Mouse (Mus musculus): Measurements from ENCODE around the gene Tex29. TPM values are rescaled to one million over a fixed set of nuclear protein-coding genes. Genes with fewer than 3 reads are reported as not detected.
A peak's percentile ranks its signal among the peaks of the same experiment; 100 is the strongest.

Tex29 gene
- total and polyA plus RNA-seq, 3 experiments, result not detected

GRCm38 (mm10) chr8:11815206-11815605 lies 25.1 kb upstream of the Tex29 start:
- Histone ChIP-seq H3K27me3 (ENCODE audit: control insufficient read depth in 1 of 2, insufficient read depth in 2 of 2, low read length in 2 of 2) (no peaks in the 10 kb centered on the region), H3K4me3 (ENCODE audit: control insufficient read depth in 1 of 2, insufficient read depth in 1 of 2, low read depth in 2 of 2, low read length in 2 of 2) (no peak overlapping the region), H3K9ac (ENCODE audit: control insufficient read depth, low read depth, low read length, poor library complexity, severe bottlenecking) (no peak overlapping the region), H3K36me3 (ENCODE audit: control insufficient read depth in 1 of 2, insufficient read depth in 2 of 2, low read length in 2 of 2) (peaks cover 0 to 1% of the 10 kb centered on the region in 2 experiments; a peak in 1 of 4 replicates), H3K9me3 (replicated peaks; ENCODE audit: insufficient read depth, low read length) (no peaks in the 10 kb centered on the region), H3K4me1 (ENCODE audit: control insufficient read depth in 1 of 2, insufficient read depth in 2 of 2, low read length in 2 of 2) (no peaks in the 10 kb centered on the region), H3K27ac (ENCODE audit: control insufficient read depth, low read depth, low read length) (no peak overlapping the region), H3K79me2 (ENCODE audit: control insufficient read depth, insufficient read depth, low read length, poor library complexity) (no peaks in the 10 kb centered on the region)
- TF ChIP-seq MAX (IDR thresholded peaks at IDR 0.05; ENCODE audit: low read length) (no peak), RAD21 (IDR thresholded peaks at IDR 0.05; ENCODE audit: low read depth, low read length) (no peak), CTCF (IDR thresholded peaks at IDR 0.05 in 2 of 3, conservative IDR thresholded peaks at IDR 0.05 in 1 of 3; ENCODE audit: control insufficient read depth in 1 of 3, insufficient read depth in 1 of 3, low read depth in 2 of 3, low read length in 3 of 3, poor library complexity in 1 of 3, severe bottlenecking in 1 of 3) (peak in 1 of 3 experiments; percentile 25; a peak in 2 of 6 replicates), POLR2AphosphoS5 (IDR thresholded peaks at IDR 0.05; ENCODE audit: borderline replicate concordance, low read depth, low read length) (no peak), ZMIZ1 (IDR thresholded peaks at IDR 0.05; ENCODE audit: low read depth, low read length) (no peak)
- no peak for DNase-seq (ENCODE audit: low read depth, low spot score)

GRCm38 (mm10) chr8:11820136-11820535 lies 20.1 kb upstream of the Tex29 start:
- TF ChIP-seq ZC3H11A (IDR thresholded peaks at IDR 0.05; ENCODE audit: low read depth, low read length) (no peak), E2F4 (IDR thresholded peaks at IDR 0.05; ENCODE audit: borderline replicate concordance, low read depth, low read length) (no peak), TCF12 (IDR thresholded peaks at IDR 0.05; ENCODE audit: low read depth, low read length) (no peak)
- Histone ChIP-seq H3K4me1 (ENCODE audit: control insufficient read depth in 1 of 2, insufficient read depth in 2 of 2, low read length in 2 of 2) (no peaks in the 10 kb centered on the region), H3K9ac (ENCODE audit: control insufficient read depth, low read depth, low read length, poor library complexity, severe bottlenecking) (no peak overlapping the region), H3K27ac (ENCODE audit: control insufficient read depth, low read depth, low read length) (no peak overlapping the region), H3K36me3 (ENCODE audit: control insufficient read depth in 1 of 2, insufficient read depth in 2 of 2, low read length in 2 of 2) (peaks cover 0 to 1% of the 10 kb centered on the region in 2 experiments; a peak in 1 of 4 replicates), H3K27me3 (ENCODE audit: control insufficient read depth in 1 of 2, insufficient read depth in 2 of 2, low read length in 2 of 2) (no peaks in the 10 kb centered on the region), H3K9me3 (replicated peaks; ENCODE audit: insufficient read depth, low read length) (no peaks in the 10 kb centered on the region), H3K4me3 (ENCODE audit: control insufficient read depth in 1 of 2, insufficient read depth in 1 of 2, low read depth in 2 of 2, low read length in 2 of 2) (no peak overlapping the region), H3K79me2 (ENCODE audit: control insufficient read depth, insufficient read depth, low read length, poor library complexity) (no peaks in the 10 kb centered on the region)
- DNase-seq (ENCODE audit: low read depth, low spot score), result no peak

GRCm38 (mm10) chr8:11820568-11820967 lies 19.7 kb upstream of the Tex29 start:
- H3K4me3 ChIP-seq (ENCODE audit: control insufficient read depth in 1 of 2, insufficient read depth in 1 of 2, low read depth in 2 of 2, low read length in 2 of 2), result no peak overlapping the region
- H3K36me3 ChIP-seq (ENCODE audit: control insufficient read depth in 1 of 2, insufficient read depth in 2 of 2, low read length in 2 of 2), result peaks cover 0 to 1% of the 10 kb centered on the region in 2 experiments; a peak in 1 of 4 replicates
- no peak overlapping the region for H3K9ac ChIP-seq (ENCODE audit: control insufficient read depth, low read depth, low read length, poor library complexity, severe bottlenecking)
- H3K27me3 ChIP-seq (ENCODE audit: control insufficient read depth in 1 of 2, insufficient read depth in 2 of 2, low read length in 2 of 2), result no peaks in the 10 kb centered on the region
- H3K27ac ChIP-seq (ENCODE audit: control insufficient read depth, low read depth, low read length), result no peak overlapping the region
- H3K9me3 ChIP-seq (replicated peaks; ENCODE audit: insufficient read depth, low read length), result no peaks in the 10 kb centered on the region
- H3K79me2 ChIP-seq (ENCODE audit: control insufficient read depth, insufficient read depth, low read length, poor library complexity), result no peaks in the 10 kb centered on the region
- DNase-seq (ENCODE audit: low read depth, low spot score), result no peak
- no peak for TF ChIP-seq NRF1 (IDR thresholded peaks at IDR 0.05; ENCODE audit: insufficient read depth, low read depth, low read length, poor library complexity, severe bottlenecking)
- TF ChIP-seq TCF12 (IDR thresholded peaks at IDR 0.05; ENCODE audit: low read depth, low read length), result no peak
- no peak for TF ChIP-seq USF1 (IDR thresholded peaks at IDR 0.05; ENCODE audit: low read depth, low read length)
- TF ChIP-seq E2F4 (IDR thresholded peaks at IDR 0.05; ENCODE audit: borderline replicate concordance, low read depth, low read length), result no peak
- TF ChIP-seq CHD2 (IDR thresholded peaks at IDR 0.05; ENCODE audit: low read length), result no peak
- no peak for TF ChIP-seq MEF2A (IDR thresholded peaks at IDR 0.05; ENCODE audit: extremely low read depth, insufficient replicate concordance, low read depth, low read length, poor library complexity, severe bottlenecking)
- no peak for TF ChIP-seq MAZ (IDR thresholded peaks at IDR 0.05; ENCODE audit: low read depth, low read length)
- no peak for TF ChIP-seq ZKSCAN1 (IDR thresholded peaks at IDR 0.05; ENCODE audit: low read depth, low read length)
- no peak for TF ChIP-seq ZNF384 (IDR thresholded peaks at IDR 0.05; ENCODE audit: low read depth, low read length)
- TF ChIP-seq RAD21 (IDR thresholded peaks at IDR 0.05; ENCODE audit: low read depth, low read length), result no peak
- no peak for TF ChIP-seq ZMIZ1 (IDR thresholded peaks at IDR 0.05; ENCODE audit: low read depth, low read length)
- no peak for TF ChIP-seq MAFK (IDR thresholded peaks at IDR 0.05; ENCODE audit: borderline replicate concordance, low read depth, low read length)
- no peak for TF ChIP-seq POLR2AphosphoS2 (IDR thresholded peaks at IDR 0.05; ENCODE audit: low read length)
- no peak for TF ChIP-seq GATA1 (IDR thresholded peaks at IDR 0.05; ENCODE audit: low read depth, low read length)
- TF ChIP-seq ETS1 (IDR thresholded peaks at IDR 0.05; ENCODE audit: low read depth, low read length), result no peak
- TF ChIP-seq ZC3H11A (IDR thresholded peaks at IDR 0.05; ENCODE audit: low read depth, low read length), result no peak
- H3K4me1 ChIP-seq (ENCODE audit: control insufficient read depth in 1 of 2, insufficient read depth in 2 of 2, low read length in 2 of 2), result no peaks in the 10 kb centered on the region

Measured in MEL (cell line).